Mouse (Mus musculus): ENCODE results near the gene Gpr137. TPM values are rescaled to one million over a fixed set of nuclear protein-coding genes. Genes with fewer than 3 reads are reported as not detected.
A peak's percentile ranks its signal among the peaks of the same experiment; 100 is the strongest.
"Not testable (repeated sequence)": the region's sequence is repeated elsewhere in the genome, so short reads cannot be mapped to it uniquely, and the experiment has no call there.

Gpr137 gene
- total RNA-seq (2021): 100 to 1,000 TPM; 103 to 106 TPM

GRCm38 (mm10) chr19:6942249-6942691, at the start of gene Gpr137:
TSS of gene Gpr137 (minus strand) at chr19:6942480.
- DNase-seq (ENCODE audit: extremely low spot score in 1 of 2, low spot score in 1 of 2): peak; percentile 73 to 90

GRCm38 (mm10) chr19:6991166-6991565, 48.9 kb upstream of the Gpr137 start:
- DNase-seq (ENCODE audit: extremely low spot score in 1 of 2, low spot score in 1 of 2): not testable (repeated sequence)

GRCm38 (mm10) chr19:6990712-6991111, 48.4 kb upstream of the Gpr137 start:
- DNase-seq (ENCODE audit: extremely low spot score in 1 of 2, low spot score in 1 of 2): no peak

- no peak for DNase-seq (ENCODE audit: extremely low spot score in 1 of 2, low spot score in 1 of 2)
Observed at GRCm38 (mm10) chr19:6989251-6989650, 47.0 kb upstream of the Gpr137 start.

- no peak for DNase-seq (ENCODE audit: extremely low spot score in 1 of 2, low spot score in 1 of 2)
Observed at GRCm38 (mm10) chr19:6987904-6988285, 45.6 kb upstream of the Gpr137 start.

- DNase-seq (ENCODE audit: extremely low spot score in 1 of 2, low spot score in 1 of 2): peak in 1 of 2 experiments; percentile 48
Observed at GRCm38 (mm10) chr19:6987061-6987903, 45.0 kb upstream of the Gpr137 start, which contains the start of gene Vegfb. TSS of gene Vegfb (minus strand) at chr19:6987651.

GRCm38 (mm10) chr19:6985951-6986708, 43.9 kb upstream of the Gpr137 start:
- no peak for DNase-seq (ENCODE audit: extremely low spot score in 1 of 2, low spot score in 1 of 2)

GRCm38 (mm10) chr19:6985300-6985699, 43.0 kb upstream of the Gpr137 start:
- DNase-seq (ENCODE audit: extremely low spot score in 1 of 2, low spot score in 1 of 2): no peak

- DNase-seq (ENCODE audit: extremely low spot score in 1 of 2, low spot score in 1 of 2): no peak
Observed at GRCm38 (mm10) chr19:6983621-6984020, 41.3 kb upstream of the Gpr137 start.

GRCm38 (mm10) chr19:6981465-6981864, 39.2 kb upstream of the Gpr137 start:
- DNase-seq (ENCODE audit: extremely low spot score in 1 of 2, low spot score in 1 of 2): no peak

- peak; percentile 92 to 99 for DNase-seq (ENCODE audit: extremely low spot score in 1 of 2, low spot score in 1 of 2)
Observed at GRCm38 (mm10) chr19:6980381-6981093, 38.3 kb upstream of the Gpr137 start, which contains the start of gene Fkbp2. TSS of gene Fkbp2 (minus strand) at chr19:6980501.

- peak; percentile 97 to 100 for DNase-seq (ENCODE audit: extremely low spot score in 1 of 2, low spot score in 1 of 2)
Observed at GRCm38 (mm10) chr19:6979486-6980380, 37.5 kb upstream of the Gpr137 start.

GRCm38 (mm10) chr19:6979001-6979479, 36.8 kb upstream of the Gpr137 start:
- no peak for DNase-seq (ENCODE audit: extremely low spot score in 1 of 2, low spot score in 1 of 2)

GRCm38 (mm10) chr19:6978639-6978974, 36.3 kb upstream of the Gpr137 start:
- DNase-seq (ENCODE audit: extremely low spot score in 1 of 2, low spot score in 1 of 2): no peak

GRCm38 (mm10) chr19:6977759-6978638, 35.7 kb upstream of the Gpr137 start:
- no peak for DNase-seq (ENCODE audit: extremely low spot score in 1 of 2, low spot score in 1 of 2)

GRCm38 (mm10) chr19:6975537-6976521, 33.5 kb upstream of the Gpr137 start, which contains the start of gene Plcb3:
TSS of gene Plcb3 (minus strand) at chr19:6976470.
- peak in 1 of 2 experiments; percentile 41 for DNase-seq (ENCODE audit: extremely low spot score in 1 of 2, low spot score in 1 of 2)
